Mouse (Mus musculus) heart, postnatal 25 days (tissue): ENCODE data around the gene Ubn1. TPM values are rescaled to one million over a fixed set of nuclear protein-coding genes. Genes with fewer than 3 reads are reported as not detected.

Experiments
- DNase-seq: peaks from one replicate; pipeline ENCODE4 v3.0.0; 2022; ENCODE audit warnings: low spot score
- intact Hi-C: fragments of 180-260 bp; cut with DNase I; formaldehyde crosslinking; loops from one replicate; pipeline ENCODE4 v1.15.1; 2025
- total RNA-seq, 2 experiments: library from RNA; stranded (reverse); gene quantifications; 2 replicates each; pipeline ENCODE4 v1.2.3; 2021

The Ubn1 gene
- total RNA-seq, 2 experiments from 2014 or later, result 23.5 to 30.8 TPM

- no peak for DNase-seq
- intact Hi-C loops, result no loop called here
Measured at GRCm38 (mm10) chr16:5063472-5063871, 13.6 kb downstream of the Ubn1 start.

- DNase-seq, result no peak
- intact Hi-C loops, result no loop called here
Measured at GRCm38 (mm10) chr16:5070321-5070720, 20.5 kb downstream of the Ubn1 start.

GRCm38 (mm10) chr16:5071974-5072373, 22.1 kb downstream of the Ubn1 start:
- intact Hi-C loops, result no loop called here
- DNase-seq, result no peak

GRCm38 (mm10) chr16:5074341-5074740, 24.5 kb downstream of the Ubn1 start:
- intact Hi-C loops, result no loop called here
- no peak for DNase-seq

GRCm38 (mm10) chr16:5085196-5085595, 35.3 kb downstream of the Ubn1 start:
- no peak for DNase-seq
- intact Hi-C loops, result no loop called here

- intact Hi-C loops, result no loop called here
- no peak for DNase-seq
Measured at GRCm38 (mm10) chr16:5086179-5086578, 36.3 kb downstream of the Ubn1 start.

GRCm38 (mm10) chr16:5089021-5089420, 39.2 kb downstream of the Ubn1 start:
- DNase-seq, result no peak
- intact Hi-C loops, result no loop called here

- DNase-seq, result no peak
- intact Hi-C loops, result no loop called here
Measured at GRCm38 (mm10) chr16:5093285-5093684, 43.4 kb downstream of the Ubn1 start.

GRCm38 (mm10) chr16:5096504-5096903, 46.6 kb downstream of the Ubn1 start:
- intact Hi-C loops, result no loop called here
- no peak for DNase-seq

- intact Hi-C loops, result no loop called here
Measured at GRCm38 (mm10) chr16:5101000-5101399, 51.1 kb downstream of the Ubn1 start.

GRCm38 (mm10) chr16:5109877-5110276, 60.0 kb downstream of the Ubn1 start:
- intact Hi-C loops, result no loop called here
- no peak for DNase-seq

More at GRCm38 (mm10) chr16:5101000-5101399, 51.1 kb downstream of the Ubn1 start:
- no peak for DNase-seq

GRCm38 (mm10) chr16:5111021-5111420, 61.2 kb downstream of the Ubn1 start:
- intact Hi-C loops, result no loop called here
- DNase-seq, result no peak

- intact Hi-C loops, result no loop called here
- DNase-seq, result no peak
Measured at GRCm38 (mm10) chr16:5113002-5113550, 63.2 kb downstream of the Ubn1 start.

GRCm38 (mm10) chr16:5113582-5113981, 63.7 kb downstream of the Ubn1 start:
- intact Hi-C loops, result no loop called here
- no peak for DNase-seq

GRCm38 (mm10) chr16:5119385-5119784, 69.5 kb downstream of the Ubn1 start:
- intact Hi-C loops, result no loop called here
- no peak for DNase-seq

GRCm38 (mm10) chr16:5119845-5120244, 70.0 kb downstream of the Ubn1 start:
- intact Hi-C loops, result no loop called here

GRCm38 (mm10) chr16:5123476-5123875, 73.6 kb downstream of the Ubn1 start:
- no peak for DNase-seq
- intact Hi-C loops, result no loop called here

More at GRCm38 (mm10) chr16:5119845-5120244, 70.0 kb downstream of the Ubn1 start:
- DNase-seq, result no peak

GRCm38 (mm10) chr16:5130196-5130595, 80.3 kb downstream of the Ubn1 start:
- intact Hi-C loops, result no loop called here
- DNase-seq, result no peak

GRCm38 (mm10) chr16:5130766-5131165, 80.9 kb downstream of the Ubn1 start:
- intact Hi-C loops, result no loop called here
- DNase-seq, result peak; percentile 88

- DNase-seq, result no peak
- intact Hi-C loops, result no loop called here
Measured at GRCm38 (mm10) chr16:5131251-5131922, 81.5 kb downstream of the Ubn1 start.

- intact Hi-C loops, result no loop called here
- DNase-seq, result peak; percentile 45
Measured at GRCm38 (mm10) chr16:5132401-5132801, 82.5 kb downstream of the Ubn1 start, which contains the start of gene Ppl. Gene Ppl (minus strand): TSS chr16:5132421.
